Mouse (Mus musculus): ENCODE results near the gene Rhobtb1.

GRCm38 (mm10) chr10:69225951-69226350 is 74.7 kb downstream of the Rhobtb1 start:
- TF ChIP-seq POLR2A (IDR thresholded peaks at IDR 0.05; ENCODE audit: low read depth, low read length) (no peak), CTCF (IDR thresholded peaks at IDR 0.05; ENCODE audit: extremely low read depth, insufficient read depth, insufficient read length, insufficient replicate concordance) (no peak)
